Mouse (Mus musculus): Measurements from ENCODE around the gene Jtb.

Gene Jtb

GRCm38 (mm10) chr3:90231507-90232333, at the start of gene Jtb:
Gene Jtb, plus strand, starts transcription at chr3:90231597.
- DNase-seq = peak; percentile 93 to 94

GRCm38 (mm10) chr3:90183581-90183980, 47.8 kb upstream of the Jtb start:
- DNase-seq = no peak

GRCm38 (mm10) chr3:90190859-90191510, 40.4 kb upstream of the Jtb start:
- no peak for DNase-seq

GRCm38 (mm10) chr3:90194759-90195158, 36.6 kb upstream of the Jtb start:
- no peak for DNase-seq

- DNase-seq = no peak
These were observed 35.8 kb upstream of the Jtb start for GRCm38 (mm10) chr3:90195644-90196043.

- no peak for DNase-seq
These were observed 33.8 kb upstream of the Jtb start for GRCm38 (mm10) chr3:90197548-90197947.

GRCm38 (mm10) chr3:90202884-90203283, 28.5 kb upstream of the Jtb start:
- no peak for DNase-seq

GRCm38 (mm10) chr3:90203619-90204018, 27.8 kb upstream of the Jtb start:
- DNase-seq = no peak

- DNase-seq = no peak
These were observed 26.8 kb upstream of the Jtb start for GRCm38 (mm10) chr3:90204582-90204981.

- DNase-seq = no peak
These were observed 22.7 kb upstream of the Jtb start for GRCm38 (mm10) chr3:90208662-90209061.

- DNase-seq = no peak
These were observed 21.4 kb upstream of the Jtb start for GRCm38 (mm10) chr3:90209908-90210566.

- DNase-seq = no peak
These were observed 19.7 kb upstream of the Jtb start for GRCm38 (mm10) chr3:90211475-90212398.

- no peak for DNase-seq
These were observed 18.7 kb upstream of the Jtb start for GRCm38 (mm10) chr3:90212723-90213122.

- DNase-seq = peak; percentile 81 to 90
These were observed 18.0 kb upstream of the Jtb start, which contains the start of the genes Rps27 and Rab13 for GRCm38 (mm10) chr3:90213377-90213866. Gene Rps27, minus strand, starts transcription at chr3:90213651. Gene Rab13, plus strand, starts transcription at chr3:90213695.

GRCm38 (mm10) chr3:90213956-90214684, 17.3 kb upstream of the Jtb start:
- DNase-seq = peak; percentile 16 to 32

- no peak for DNase-seq
These were observed 15.5 kb upstream of the Jtb start for GRCm38 (mm10) chr3:90215825-90216380.

GRCm38 (mm10) chr3:90220088-90220487, 11.3 kb upstream of the Jtb start:
- peak; percentile 49 to 67 for DNase-seq

GRCm38 (mm10) chr3:90220531-90220951, 10.9 kb upstream of the Jtb start:
- DNase-seq = peak; percentile 32 to 41

GRCm38 (mm10) chr3:90221123-90221522, 10.3 kb upstream of the Jtb start:
- DNase-seq = no peak

GRCm38 (mm10) chr3:90222455-90222854, 8.9 kb upstream of the Jtb start:
- DNase-seq = no peak

GRCm38 (mm10) chr3:90222941-90223340, 8.5 kb upstream of the Jtb start:
- DNase-seq = no peak
